Comparison of ENCODE assay signal across 18 mouse cellular contexts in genomic region chr3:19897140-19897539, GRCm38 (mm10). TPM values are rescaled to one million over a fixed set of nuclear protein-coding genes. Genes with fewer than 3 reads are reported as not detected.
DNase-seq lines count a peak whose midpoint lies in the region; ATAC-seq lines count a peak whose summit lies in the region.
"Had no signal": no experiment of that assay in that cellular context is flagged by ENCODE, and none has a peak within 500 bp of the region (broad histone marks: within the 10 kb centered on the region; RNA-seq: fewer than 3 reads in every experiment).

No protein-coding gene starts in this region.

- H3K9me3 ChIP-seq in forebrain, embryonic 14.5 days (replicated peaks; ENCODE audit: control insufficient read depth, low read length): no peaks in the 10 kb centered on the region
- no peaks in the 10 kb centered on the region for H3K9me3 ChIP-seq in forebrain, embryonic 12.5 days
- H3K9me3 ChIP-seq in hindbrain, embryonic 15.5 days: no peaks in the 10 kb centered on the region
- H3K9me3 ChIP-seq in hindbrain, embryonic 14.5 days (ENCODE audit: control insufficient read depth, low read length): peaks cover 5% of the 10 kb centered on the region; the same call in 1 of the 2 replicates
- peaks cover 6% of the 10 kb centered on the region; the same call in 1 of the 2 replicates for H3K9me3 ChIP-seq in neural tube, embryonic 13.5 days
- no peaks in the 10 kb centered on the region for H3K9me3 ChIP-seq in neural tube, embryonic 15.5 days (replicated peaks)
- H3K9me3 ChIP-seq: embryonic facial prominence, embryonic 12.5 days; stomach, embryonic 15.5 days had no signal

- 79% methylated on average over 3 of the region's 3 CpGs for WGBS in forebrain, embryonic 14.5 days
- WGBS in forebrain, embryonic 12.5 days: 81% methylated on average over 3 of the region's 3 CpGs
- 94% methylated on average over 3 of the region's 3 CpGs for WGBS in hindbrain, embryonic 15.5 days
- 96% methylated on average over 3 of the region's 3 CpGs for WGBS in hindbrain, embryonic 14.5 days
- WGBS in neural tube, embryonic 13.5 days: 97% methylated on average over 3 of the region's 3 CpGs
- 96% methylated on average over 3 of the region's 3 CpGs for WGBS in neural tube, embryonic 15.5 days

- H3K4me2 ChIP-seq in forebrain, embryonic 14.5 days (ENCODE audit: low read length): peak overlapping the region; percentile 86; the same call in 1 of the 2 replicates
- H3K4me2 ChIP-seq in forebrain, embryonic 12.5 days: no peak overlapping the region
- peak overlapping the region; percentile 15; the same call in 1 of the 2 replicates for H3K4me2 ChIP-seq in hindbrain, embryonic 15.5 days
- H3K4me2 ChIP-seq in hindbrain, embryonic 14.5 days (replicated peaks): no peak overlapping the region; the same call in 1 of the 2 replicates
- peak overlapping the region; percentile 93; the same call in 1 of the 2 replicates for H3K4me2 ChIP-seq in neural tube, embryonic 13.5 days
- H3K4me2 ChIP-seq in neural tube, embryonic 15.5 days: peak overlapping the region; percentile 93; the same call in 1 of the 2 replicates

- H3K9ac ChIP-seq in forebrain, embryonic 14.5 days (ENCODE audit: low read length): no peak overlapping the region
- no peak overlapping the region for H3K9ac ChIP-seq in forebrain, embryonic 12.5 days
- no peak overlapping the region for H3K9ac ChIP-seq in hindbrain, embryonic 15.5 days
- no peak overlapping the region for H3K9ac ChIP-seq in hindbrain, embryonic 14.5 days
- H3K9ac ChIP-seq in neural tube, embryonic 13.5 days: no peak overlapping the region
- no peak overlapping the region for H3K9ac ChIP-seq in neural tube, embryonic 15.5 days (replicated peaks)
- H3K9ac ChIP-seq: embryonic facial prominence, embryonic 12.5 days; stomach, embryonic 15.5 days had no signal

- peaks cover 14% of the 10 kb centered on the region for H3K4me1 ChIP-seq in forebrain, embryonic 14.5 days (ENCODE audit: control insufficient read depth, insufficient read depth, low read length)
- peaks cover 21% of the 10 kb centered on the region for H3K4me1 ChIP-seq in forebrain, embryonic 12.5 days
- H3K4me1 ChIP-seq in hindbrain, embryonic 15.5 days (replicated peaks): peaks cover 28% of the 10 kb centered on the region
- H3K4me1 ChIP-seq in hindbrain, embryonic 14.5 days (replicated peaks; ENCODE audit: control insufficient read depth, insufficient read depth, low read length): peaks cover 20% of the 10 kb centered on the region
- peaks cover 28% of the 10 kb centered on the region for H3K4me1 ChIP-seq in neural tube, embryonic 13.5 days (replicated peaks)
- peaks cover 27% of the 10 kb centered on the region for H3K4me1 ChIP-seq in neural tube, embryonic 15.5 days

- no peaks in the 10 kb centered on the region; the same call in 1 of the 2 replicates for H3K36me3 ChIP-seq in forebrain, embryonic 14.5 days (ENCODE audit: control insufficient read depth, insufficient read depth, low read length)
- peaks cover 22% of the 10 kb centered on the region for H3K36me3 ChIP-seq in forebrain, embryonic 12.5 days (replicated peaks)
- 0 out of 2 replicates have a peak, but pooled peaks cover 6% of the 10 kb centered on the region for H3K36me3 ChIP-seq in hindbrain, embryonic 15.5 days
- no peaks in the 10 kb centered on the region for H3K36me3 ChIP-seq in hindbrain, embryonic 14.5 days (replicated peaks; ENCODE audit: control insufficient read depth, insufficient read depth)
- H3K36me3 ChIP-seq in neural tube, embryonic 13.5 days: peaks cover 33% of the 10 kb centered on the region
- H3K36me3 ChIP-seq in neural tube, embryonic 15.5 days: peaks cover 14% of the 10 kb centered on the region

- no peak for ATAC-seq in forebrain, embryonic 14.5 days
- no peak for ATAC-seq in forebrain, embryonic 12.5 days (ENCODE audit: low FRiP score)
- no peak for ATAC-seq in hindbrain, embryonic 15.5 days (ENCODE audit: low FRiP score, low read depth)
- ATAC-seq in hindbrain, embryonic 14.5 days (ENCODE audit: low FRiP score): no peak
- ATAC-seq in neural tube, embryonic 13.5 days (ENCODE audit: low read depth): no peak
- no peak for ATAC-seq in neural tube, embryonic 15.5 days (ENCODE audit: low FRiP score)
- ATAC-seq: intestine, embryonic 16.5 days had no signal

- no peak overlapping the region for H3K27ac ChIP-seq in forebrain, embryonic 14.5 days (ENCODE audit: low read depth, low read length)
- no peak overlapping the region for H3K27ac ChIP-seq in forebrain, embryonic 12.5 days
- no peak overlapping the region for H3K27ac ChIP-seq in hindbrain, embryonic 15.5 days (replicated peaks)
- H3K27ac ChIP-seq in hindbrain, embryonic 14.5 days: no peak overlapping the region
- no peak overlapping the region for H3K27ac ChIP-seq in neural tube, embryonic 13.5 days (replicated peaks)
- H3K27ac ChIP-seq in neural tube, embryonic 15.5 days (replicated peaks): no peak overlapping the region
- H3K27ac ChIP-seq: embryonic facial prominence, embryonic 12.5 days; stomach, embryonic 15.5 days had no signal

- no peaks in the 10 kb centered on the region for H3K27me3 ChIP-seq in forebrain, embryonic 14.5 days (replicated peaks; ENCODE audit: control insufficient read depth, insufficient read depth, low read length)
- no peaks in the 10 kb centered on the region for H3K27me3 ChIP-seq in forebrain, embryonic 12.5 days
- H3K27me3 ChIP-seq in hindbrain, embryonic 15.5 days: no peaks in the 10 kb centered on the region
- no peaks in the 10 kb centered on the region for H3K27me3 ChIP-seq in hindbrain, embryonic 14.5 days (ENCODE audit: control insufficient read depth, insufficient read depth, low read length)
- no peaks in the 10 kb centered on the region for H3K27me3 ChIP-seq in neural tube, embryonic 13.5 days
- H3K27me3 ChIP-seq in neural tube, embryonic 15.5 days (replicated peaks): no peaks in the 10 kb centered on the region
- H3K27me3 ChIP-seq: embryonic facial prominence, embryonic 12.5 days; stomach, embryonic 15.5 days had no signal

- no peak overlapping the region for H3K4me3 ChIP-seq in forebrain, embryonic 14.5 days (ENCODE audit: low read depth, low read length)
- H3K4me3 ChIP-seq in forebrain, embryonic 12.5 days (replicated peaks): no peak overlapping the region
- no peak overlapping the region for H3K4me3 ChIP-seq in hindbrain, embryonic 15.5 days
- H3K4me3 ChIP-seq in hindbrain, embryonic 14.5 days (replicated peaks; ENCODE audit: low read length): no peak overlapping the region
- H3K4me3 ChIP-seq in neural tube, embryonic 13.5 days: no peak overlapping the region
- no peak overlapping the region for H3K4me3 ChIP-seq in neural tube, embryonic 15.5 days (replicated peaks)
- H3K4me3 ChIP-seq: embryonic facial prominence, embryonic 12.5 days; stomach, embryonic 15.5 days had no signal

- no peak for DNase-seq in forebrain, embryonic 14.5 days (ENCODE audit: low spot score)
- DNase-seq in hindbrain, embryonic 14.5 days (ENCODE audit: low spot score): no peak
- DNase-seq in neural tube, embryonic 10.5 days (ENCODE audit: extremely low spot score, low spot score): no peak
- no peak for DNase-seq in cerebellum, postnatal 4 days (ENCODE audit: low spot score in 2 of 2)
- DNase-seq: adrenal gland, postnatal 10 days; cerebellum, adult 9-10 months; heart, postnatal 4 days; kidney, postnatal 36 days; lung, adult 2 months; lung, postnatal 4 days; right cerebral cortex, postnatal 25 days had no signal

RNA-seq across cellular contexts. Expression of gene Cp, which starts 59.7 kb away (rescaled TPM):
- 5.2 and 8.1 TPM in 2 replicates for polyA plus RNA-seq in forebrain, embryonic 14.5 days (2014; fragmentation: Nextera tagmentation; extraction: Ambion mirVana)
- 1.7 and 4.2 TPM in 2 replicates for polyA plus RNA-seq in forebrain, embryonic 12.5 days (2016; fragmentation: Nextera tagmentation; extraction: Ambion mirVana)
- polyA plus RNA-seq in hindbrain, embryonic 15.5 days (2015; fragmentation: Nextera tagmentation; extraction: Ambion mirVana): 11.7 and 13.1 TPM in 2 replicates
- 15.7 and 16.7 TPM in 2 replicates for polyA plus RNA-seq in hindbrain, embryonic 14.5 days (2014; fragmentation: Nextera tagmentation; extraction: Ambion mirVana)
- polyA plus RNA-seq in neural tube, embryonic 13.5 days (2015; fragmentation: Nextera tagmentation; extraction: Ambion mirVana): 6.8 and 7.9 TPM in 2 replicates
- 9.6 and 10.3 TPM in 2 replicates for polyA plus RNA-seq in neural tube, embryonic 15.5 days (2015; fragmentation: Nextera tagmentation; extraction: Ambion mirVana)

Comparison
In these comparisons a context has a peak if more than half of its experiments do, and no peak if none do; other contexts are left out.
1. H3K4me2 ChIP-seq: peak in forebrain, embryonic 14.5 days (single experiment), hindbrain, embryonic 15.5 days (single experiment), neural tube, embryonic 13.5 days (single experiment) and neural tube, embryonic 15.5 days (single experiment); none in forebrain, embryonic 12.5 days (single experiment) and hindbrain, embryonic 14.5 days (single experiment).